Mouse (Mus musculus) erythroblast, embryonic 14.5 days (primary cell): ENCODE measurements around the gene Col25a1.

Experiments used
- GATA1 ChIP-seq: IDR thresholded peaks from 2 replicates; pipeline ENCODE4 v1.6.1; 2012; ENCODE audit warnings: low read length, inconsistent platforms, mixed read lengths
- TAL1 ChIP-seq: IDR thresholded peaks from 3 replicates; pipeline ENCODE4 v1.6.1; 2012; ENCODE audit warnings: low read length, inconsistent platforms, mixed read lengths

DNA sequence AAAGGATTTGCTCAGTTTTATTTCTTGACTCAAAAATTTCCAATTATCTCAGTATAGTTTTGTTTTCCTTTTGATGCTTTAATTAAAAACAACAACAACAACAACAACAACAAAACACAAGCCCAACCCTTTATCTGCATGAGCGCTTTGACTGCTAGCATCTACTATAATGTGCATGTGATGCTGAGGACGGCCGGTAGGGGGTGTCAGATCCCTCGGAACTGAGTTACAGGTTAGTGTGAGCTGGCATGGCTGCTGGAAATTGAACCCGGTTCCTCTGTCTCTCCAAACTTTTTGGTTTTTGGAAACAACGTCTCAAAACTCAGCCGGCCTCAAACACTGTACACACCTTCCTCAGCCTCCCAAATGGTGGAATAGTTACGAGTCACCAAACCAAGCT is 27.8 kb upstream of the Col25a1 start:
- TF ChIP-seq GATA1, result no peak
- no peak for TF ChIP-seq TAL1
